Mouse (Mus musculus) liver, adult 10 weeks (tissue): Measurements from ENCODE around the gene Zc3h7a. TPM values are rescaled to one million over a fixed set of nuclear protein-coding genes. Genes with fewer than 3 reads are reported as not detected.

ENCODE experiments used
- polyA plus RNA-seq: library from polyadenylated mRNA; stranded (reverse); fragments of 350-450 nt; fragmentation: Illumina TruSeq; extraction: RNeasy Lipid Tissue Mini Kit (QIAGEN cat#74804); gene quantifications from one replicate; pipeline ENCODE4 v1.2.3, GENCODE M21; 2014; ENCODE audit warnings: low read depth, low replicate concordance

Gene Zc3h7a
- polyA plus RNA-seq, result 102 TPM

DNA sequence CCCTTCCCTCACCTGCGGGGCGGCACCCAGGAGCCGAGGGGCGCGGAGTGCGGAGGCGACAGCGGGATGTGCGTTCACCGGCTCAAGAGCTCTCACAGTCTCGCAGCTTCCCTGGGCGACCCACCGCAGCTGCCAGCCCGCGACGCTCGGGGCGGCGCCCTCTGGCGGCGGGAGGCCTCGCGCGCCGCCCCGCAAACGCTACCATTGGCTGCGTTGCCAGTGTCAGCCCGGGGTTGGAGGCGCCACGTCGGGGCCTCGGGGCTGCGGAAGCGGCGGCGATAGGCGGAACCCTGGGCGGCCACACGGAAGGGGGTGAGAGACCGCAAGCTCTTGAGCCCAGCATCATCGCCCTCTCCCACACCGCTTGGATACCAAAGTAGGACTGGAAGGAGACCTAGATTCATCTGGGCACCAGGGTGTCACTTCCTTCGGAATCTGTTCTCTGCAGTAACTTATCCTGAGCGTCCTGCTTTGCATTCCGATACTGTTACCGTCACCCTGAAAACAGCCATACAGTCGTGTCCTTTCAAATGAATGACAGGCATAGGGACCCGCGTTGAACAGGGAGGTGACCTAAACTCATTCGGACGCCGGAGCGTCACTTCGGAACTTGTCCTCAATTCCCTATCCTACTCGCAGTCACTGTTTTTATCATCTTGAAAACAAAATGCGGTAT, at the start of gene Zc3h7a:
Gene Zc3h7a, minus strand, starts transcription at position 186 of the 676 bp plus-strand sequence.

DNA sequence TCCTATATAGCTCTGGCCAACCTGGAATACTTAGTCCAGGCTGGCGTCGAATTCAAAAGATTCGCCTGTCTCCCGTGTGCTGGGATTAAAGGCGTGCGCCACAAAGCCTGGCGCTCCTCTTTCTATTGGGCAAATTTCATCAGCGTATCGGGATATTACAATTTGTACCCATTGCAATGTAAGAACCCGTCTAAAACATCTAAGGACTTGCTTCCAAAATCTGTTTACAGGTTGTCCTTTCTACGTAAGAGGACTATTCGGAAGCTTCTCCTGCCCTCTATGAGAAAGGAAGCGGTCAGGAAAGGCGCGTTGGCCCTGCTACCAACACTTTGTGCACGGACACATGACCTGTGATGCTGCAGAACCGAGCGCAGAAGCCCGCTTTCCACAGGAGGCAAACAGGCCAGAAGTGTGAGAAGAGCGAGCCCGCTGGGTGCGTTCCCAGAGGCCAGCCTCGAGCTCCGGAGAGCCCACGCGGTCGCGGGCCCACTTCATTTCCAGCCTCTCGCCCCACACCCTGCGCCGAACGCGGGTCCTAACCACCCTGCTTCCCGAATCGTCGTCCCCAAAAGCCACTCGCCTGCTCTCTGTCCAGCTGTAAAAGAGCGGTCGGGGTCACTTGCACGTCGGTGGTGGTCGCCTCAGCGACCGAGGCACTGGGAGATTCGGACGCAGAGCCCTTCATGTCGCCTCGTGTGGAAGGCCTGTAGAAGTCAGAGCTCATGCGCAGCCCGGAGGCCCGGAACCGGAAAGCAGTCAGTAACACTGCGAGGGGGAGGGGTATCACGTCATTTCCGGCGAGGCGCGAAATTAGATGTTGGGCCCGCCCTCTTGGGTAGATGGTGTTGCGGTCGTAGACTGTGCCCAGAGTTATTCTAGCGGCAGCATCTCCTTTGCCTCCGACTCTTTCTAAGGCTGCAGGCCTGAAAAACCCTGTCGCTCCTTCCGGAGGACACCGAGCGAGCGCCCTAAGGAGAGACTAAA, 26.7 kb upstream of the Zc3h7a start, which contains the start of gene Rsl1d1:
Gene Rsl1d1, minus strand, starts transcription at position 761 of the 984 bp plus-strand sequence.

DNA sequence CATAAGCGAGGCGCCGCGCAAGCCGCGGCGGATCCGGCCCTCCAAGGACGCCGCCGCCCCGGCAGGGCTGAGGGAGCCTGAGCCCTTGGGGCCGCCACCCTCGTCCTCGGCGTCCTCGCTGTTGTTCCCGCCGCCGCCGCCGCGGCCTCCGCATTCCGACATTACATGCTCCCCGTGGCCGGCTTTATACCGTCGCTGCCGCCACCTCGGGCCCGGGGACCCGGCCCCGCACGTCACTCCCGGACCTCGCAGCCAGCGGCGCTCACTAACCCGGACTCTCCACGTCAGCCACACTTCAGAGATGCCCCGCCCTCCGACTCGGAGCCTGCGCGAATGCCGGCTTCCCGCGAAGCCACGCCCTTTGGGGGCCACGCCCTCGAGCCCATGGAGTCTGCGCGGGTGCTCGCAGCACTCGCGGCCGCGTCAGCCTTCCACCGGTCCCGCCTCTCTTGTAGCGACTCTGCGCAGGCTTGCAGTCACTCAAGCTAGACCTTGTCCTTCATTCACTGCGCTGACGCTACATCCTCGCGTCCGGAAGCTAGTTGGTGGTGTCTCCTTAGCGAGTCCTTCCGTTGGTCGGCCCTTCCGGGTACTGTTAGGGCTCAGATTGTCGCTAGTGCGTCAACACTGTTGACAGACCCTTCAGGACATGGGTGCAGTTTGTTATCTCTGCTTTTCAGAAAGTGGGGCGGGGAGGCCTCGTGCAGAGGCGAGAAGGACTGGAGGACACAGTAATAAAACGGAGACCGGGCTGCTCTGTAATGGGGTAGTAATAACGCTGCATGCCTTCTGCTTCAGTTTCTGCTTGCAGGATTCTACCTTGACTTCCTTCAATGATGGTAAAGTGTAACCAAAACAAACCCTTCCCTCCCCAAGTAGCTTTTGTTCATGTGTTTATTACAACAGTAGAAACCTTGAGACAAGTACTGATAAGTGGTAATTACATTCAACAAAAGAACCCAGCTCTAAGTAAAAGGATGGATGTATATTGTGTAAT, 41.5 kb downstream of the Zc3h7a start, which contains the start of gene Txndc11:
Gene Txndc11, minus strand, starts transcription at position 303 of the 997 bp plus-strand sequence.

Other genes starting within 250 kb of the Zc3h7a start
- gene Snn, start 115.4 kb downstream of the Zc3h7a start, polyA plus RNA-seq, result 0.85 TPM
- gene Litaf, start 110.2 kb downstream of the Zc3h7a start, polyA plus RNA-seq, result 41.6 TPM
- 13.1 TPM for gene Txndc11, start 41.7 kb downstream of the Zc3h7a start, polyA plus RNA-seq
- gene Rsl1d1, start 26.9 kb upstream of the Zc3h7a start, polyA plus RNA-seq, result 87.1 TPM
- gene Gspt1, start 77.9 kb upstream of the Zc3h7a start, polyA plus RNA-seq, result 231 TPM
- gene Tnfrsf17, start 137.4 kb upstream of the Zc3h7a start, polyA plus RNA-seq, result not detected
- gene Snx29, start 146.5 kb upstream of the Zc3h7a start, polyA plus RNA-seq, result 0.74 TPM